Mouse (Mus musculus) hindbrain, embryonic 10.5 days (tissue): ENCODE results near the gene Dock9. TPM values are rescaled to one million over a fixed set of nuclear protein-coding genes. Genes with fewer than 3 reads are reported as not detected.
A peak's percentile ranks its signal among the peaks of the same experiment; 100 is the strongest.

Experiments
- DNase-seq: peaks from one replicate; pipeline ENCODE4 v3.0.0-alpha.2; 2017; ENCODE audit warnings: low spot score
- H3K27ac ChIP-seq: fragments of 300-500 bp; sonication (generic); 2 replicates; pipeline ENCODE4 v1.5.1; 2016; ENCODE audit warnings: mild to moderate bottlenecking, moderate library complexity
- H3K27me3 ChIP-seq: fragments of 300-500 bp; sonication (generic); 2 replicates; pipeline ENCODE4 v1.6.1; 2016; ENCODE audit warnings: mild to moderate bottlenecking; ENCODE audit not compliant: poor library complexity, insufficient read depth, severe bottlenecking
- H3K36me3 ChIP-seq: fragments of 300-500 bp; sonication (generic); 2 replicates; pipeline ENCODE4 v1.6.1; 2016; ENCODE audit warnings: mild to moderate bottlenecking, moderate library complexity
- H3K4me1 ChIP-seq: fragments of 300-500 bp; sonication (generic); replicated peaks from 2 replicates; pipeline ENCODE4 v1.6.1; 2016; ENCODE audit warnings: mild to moderate bottlenecking
- H3K4me3 ChIP-seq: fragments of 300-500 bp; sonication (generic); 2 replicates; pipeline ENCODE4 v1.5.1; 2016; ENCODE audit warnings: mild to moderate bottlenecking, moderate library complexity
- H3K9me3 ChIP-seq: fragments of 300-500 bp; sonication (generic); 2 replicates; pipeline ENCODE4 v1.6.1; 2016; ENCODE audit warnings: mild to moderate bottlenecking, moderate library complexity
- WGBS: fragments of 180-500 bp; shearing (Covaris S2); methylation state at CpG from one replicate; pipeline ENCODE4 v1.1.7; 2016; 5-methylcytosine and 5-hydroxymethylcytosine counted together
- polyA plus RNA-seq: library from polyadenylated mRNA; unstranded; fragments of >200 nt; fragmentation: Nextera tagmentation; extraction: Ambion mirVana; gene quantifications from 2 replicates; pipeline ENCODE4 v1.2.1, GENCODE M21; 2016

The Dock9 gene
- polyA plus RNA-seq, 1 experiment from 2014 or later, result 3.3 TPM

GRCm38 (mm10) chr14:121806791-121807190 is 9.2 kb upstream of the Dock9 start:
- 75% methylated on average over 4 of the region's 4 CpGs for WGBS
- no peak for DNase-seq
- H3K4me1 ChIP-seq, result no peaks in the 10 kb centered on the region
- no peak overlapping the region for H3K4me3 ChIP-seq
- H3K36me3 ChIP-seq, result no peaks in the 10 kb centered on the region
- H3K27me3 ChIP-seq, result no peaks in the 10 kb centered on the region
- H3K9me3 ChIP-seq, result peaks cover 12% of the 10 kb centered on the region
- no peak overlapping the region for H3K27ac ChIP-seq

DNA sequence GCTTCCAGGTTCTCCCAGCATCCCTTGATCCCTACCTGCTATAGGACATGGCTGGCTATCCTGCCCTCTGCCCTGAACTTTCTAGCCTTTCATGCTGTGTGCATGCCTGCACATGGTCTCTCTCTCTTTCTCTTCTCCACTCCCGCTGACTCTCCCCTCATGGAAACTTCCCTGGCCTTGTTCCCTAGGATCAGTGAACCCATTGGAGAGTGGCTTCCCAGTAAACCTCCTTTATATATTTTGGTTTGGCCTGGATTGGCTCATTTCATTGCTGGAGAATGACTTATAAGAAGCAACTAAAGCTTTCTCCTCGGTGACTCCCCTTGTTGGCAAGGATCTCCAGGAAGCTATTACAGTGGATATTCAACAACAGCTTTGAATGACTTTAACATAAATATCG is 8.7 kb upstream of the Dock9 start:
- no peak for DNase-seq
- no peaks in the 10 kb centered on the region for H3K4me1 ChIP-seq
- no peak overlapping the region for H3K27ac ChIP-seq
- WGBS, result 76% methylated on average over 3 of the region's 3 CpGs
- H3K27me3 ChIP-seq, result no peaks in the 10 kb centered on the region
- peaks cover 11% of the 10 kb centered on the region for H3K9me3 ChIP-seq
- no peak overlapping the region for H3K4me3 ChIP-seq
- H3K36me3 ChIP-seq, result no peaks in the 10 kb centered on the region

DNA sequence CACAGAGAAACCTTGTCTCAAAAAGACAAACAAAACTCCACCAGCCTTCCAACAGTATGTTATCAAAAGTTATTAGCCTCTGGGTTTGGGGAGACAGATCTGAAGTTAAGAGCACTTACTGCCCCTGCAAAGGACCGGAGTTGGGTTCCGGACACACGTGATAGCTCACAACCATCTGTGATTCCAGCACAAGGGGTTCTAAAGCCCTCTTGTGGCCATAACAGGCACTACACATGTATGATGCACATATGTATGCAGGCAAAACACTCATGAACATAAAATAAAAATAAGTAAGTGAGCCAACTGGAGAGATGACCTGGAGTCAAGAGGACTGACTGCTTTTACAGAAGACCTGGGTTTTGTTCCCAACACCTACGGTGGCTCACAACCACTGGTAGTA is 6.8 kb upstream of the Dock9 start:
- no peaks in the 10 kb centered on the region for H3K36me3 ChIP-seq
- DNase-seq, result no peak
- WGBS, result 79% methylated on average over 4 of the region's 4 CpGs
- no peak overlapping the region for H3K4me3 ChIP-seq
- peaks cover 4% of the 10 kb centered on the region; the same call in 1 of the 2 replicates for H3K27me3 ChIP-seq
- no peaks in the 10 kb centered on the region for H3K4me1 ChIP-seq
- H3K27ac ChIP-seq, result no peak overlapping the region
- no peaks in the 10 kb centered on the region for H3K9me3 ChIP-seq

DNA sequence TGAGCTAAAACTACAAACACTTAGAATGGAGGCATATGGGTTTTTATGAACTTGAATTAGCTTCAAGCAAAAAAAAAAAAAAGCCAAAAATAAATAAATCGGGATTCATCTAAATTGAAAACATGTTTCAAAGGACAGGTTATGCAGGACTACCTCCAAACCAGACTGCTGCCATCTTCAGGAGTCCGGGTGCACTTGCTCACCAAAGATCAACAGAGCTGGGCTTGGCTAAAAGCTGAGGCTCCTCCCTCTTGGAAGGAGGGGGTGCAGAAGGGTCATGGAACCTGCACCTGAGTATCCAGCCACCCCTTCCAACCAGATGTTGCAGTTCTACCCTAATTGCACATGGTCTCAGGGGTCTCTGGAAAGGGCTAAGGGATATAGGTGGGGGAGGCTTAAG is 3.3 kb upstream of the Dock9 start:
- no peaks in the 10 kb centered on the region for H3K9me3 ChIP-seq
- DNase-seq, result no peak
- 27% methylated on average over 2 of the region's 2 CpGs for WGBS
- H3K4me3 ChIP-seq, result no peak overlapping the region
- no peak overlapping the region for H3K27ac ChIP-seq
- no peaks in the 10 kb centered on the region for H3K36me3 ChIP-seq
- H3K4me1 ChIP-seq, result peaks cover 15% of the 10 kb centered on the region
- H3K27me3 ChIP-seq, result peaks cover 20% of the 10 kb centered on the region

GRCm38 (mm10) chr14:121799112-121799511 is 1.5 kb upstream of the Dock9 start:
- Histone ChIP-seq H3K4me1 (peaks cover 15% of the 10 kb centered on the region), H3K27ac (no peak overlapping the region), H3K9me3 (no peaks in the 10 kb centered on the region), H3K4me3 (no peak overlapping the region), H3K27me3 (peaks cover 30% of the 10 kb centered on the region), H3K36me3 (no peaks in the 10 kb centered on the region)
- WGBS, result 81% methylated on average over 7 of the region's 7 CpGs
- DNase-seq, result no peak

- WGBS, result under 1% methylated on average over 22 of the region's 22 CpGs
- peaks cover 30% of the 10 kb centered on the region for H3K27me3 ChIP-seq
- peak overlapping the region; percentile 79 for H3K4me3 ChIP-seq
- H3K27ac ChIP-seq, result peak overlapping the region; percentile 88
- H3K36me3 ChIP-seq, result no peaks in the 10 kb centered on the region
- peak; percentile 91 for DNase-seq
- no peaks in the 10 kb centered on the region for H3K9me3 ChIP-seq
- H3K4me1 ChIP-seq, result peaks cover 15% of the 10 kb centered on the region
Measured at GRCm38 (mm10) chr14:121798411-121798799, 768 bp upstream of the Dock9 start.

- Histone ChIP-seq H3K27ac (peak overlapping the region; percentile 88), H3K9me3 (no peaks in the 10 kb centered on the region), H3K4me1 (peaks cover 15% of the 10 kb centered on the region), H3K36me3 (no peaks in the 10 kb centered on the region), H3K27me3 (peaks cover 30% of the 10 kb centered on the region), H3K4me3 (peak overlapping the region; percentile 79)
- 13% methylated on average over 28 of the region's 28 CpGs for WGBS
- peak; percentile 16 for DNase-seq
Measured at GRCm38 (mm10) chr14:121796571-121797456, 823 bp downstream of the Dock9 start.

- WGBS, result 86% methylated on average over 7 of the region's 7 CpGs
- Histone ChIP-seq H3K36me3 (no peaks in the 10 kb centered on the region), H3K4me1 (peaks cover 15% of the 10 kb centered on the region), H3K4me3 (no peak overlapping the region), H3K27me3 (peaks cover 30% of the 10 kb centered on the region), H3K9me3 (no peaks in the 10 kb centered on the region), H3K27ac (no peak overlapping the region)
- DNase-seq, result no peak
Measured at GRCm38 (mm10) chr14:121795536-121795935, 2.1 kb downstream of the Dock9 start.

DNA sequence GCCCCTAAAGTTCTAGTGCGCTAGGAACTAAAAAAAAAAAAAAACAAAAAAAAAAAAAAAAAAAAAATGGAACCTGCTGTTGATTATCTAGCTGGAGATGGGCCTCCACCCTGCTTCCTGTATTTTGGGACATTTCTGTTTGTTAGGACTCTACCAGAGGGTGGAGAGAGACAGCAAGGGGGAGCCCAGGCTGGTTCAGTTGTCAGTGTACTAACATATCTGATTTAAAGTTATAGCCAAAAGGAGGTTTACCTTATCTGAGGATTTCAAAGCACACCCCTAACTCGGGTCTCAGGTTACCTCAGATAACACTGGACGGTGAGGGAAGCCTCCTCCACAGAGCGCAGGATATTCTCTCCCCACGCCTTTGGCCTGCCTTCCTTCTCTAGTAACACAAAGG is 4.0 kb downstream of the Dock9 start:
- DNase-seq, result no peak
- Histone ChIP-seq H3K27me3 (peaks cover 26% of the 10 kb centered on the region), H3K4me3 (no peak overlapping the region), H3K27ac (no peak overlapping the region), H3K36me3 (no peaks in the 10 kb centered on the region), H3K4me1 (peaks cover 15% of the 10 kb centered on the region), H3K9me3 (no peaks in the 10 kb centered on the region)
- WGBS, result 65% methylated on average over 5 of the region's 5 CpGs

DNA sequence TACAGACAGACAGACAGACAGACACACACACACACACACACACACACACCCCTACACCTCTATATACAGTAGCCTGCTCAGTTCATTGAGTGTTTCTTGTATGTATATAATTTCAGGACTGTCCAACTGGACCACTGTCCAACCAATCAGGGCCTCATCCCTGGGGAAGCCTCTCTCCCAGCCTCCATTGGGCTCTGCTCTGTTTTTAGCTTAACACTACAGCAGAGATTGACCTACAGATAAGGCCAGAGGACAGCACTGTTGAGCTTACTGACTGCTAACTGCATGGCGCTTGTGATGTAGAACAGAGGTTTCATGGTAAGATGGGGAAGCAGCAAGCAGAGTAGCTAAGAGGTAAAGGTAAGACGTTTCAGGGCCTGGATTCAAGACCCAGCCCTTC is 5.7 kb downstream of the Dock9 start:
- no peak overlapping the region for H3K4me3 ChIP-seq
- H3K27me3 ChIP-seq, result peaks cover 20% of the 10 kb centered on the region
- H3K27ac ChIP-seq, result no peak overlapping the region
- H3K36me3 ChIP-seq, result no peaks in the 10 kb centered on the region
- H3K9me3 ChIP-seq, result no peaks in the 10 kb centered on the region
- WGBS, result 91% methylated on average over 2 of the region's 2 CpGs
- no peak for DNase-seq
- peaks cover 6% of the 10 kb centered on the region for H3K4me1 ChIP-seq

GRCm38 (mm10) chr14:121791112-121791511 is 6.5 kb downstream of the Dock9 start:
- no peak overlapping the region for H3K4me3 ChIP-seq
- peaks cover 12% of the 10 kb centered on the region for H3K27me3 ChIP-seq
- WGBS, result 89% methylated on average over 7 of the region's 7 CpGs
- no peak for DNase-seq
- H3K36me3 ChIP-seq, result no peaks in the 10 kb centered on the region
- H3K9me3 ChIP-seq, result no peaks in the 10 kb centered on the region
- H3K4me1 ChIP-seq, result no peaks in the 10 kb centered on the region
- no peak overlapping the region for H3K27ac ChIP-seq

GRCm38 (mm10) chr14:121789273-121789672 is 8.4 kb downstream of the Dock9 start:
- H3K9me3 ChIP-seq, result no peaks in the 10 kb centered on the region
- DNase-seq, result no peak
- no peaks in the 10 kb centered on the region for H3K27me3 ChIP-seq
- 84% methylated on average over 3 of the region's 3 CpGs for WGBS
- H3K36me3 ChIP-seq, result no peaks in the 10 kb centered on the region
- H3K27ac ChIP-seq, result no peak overlapping the region
- no peak overlapping the region for H3K4me3 ChIP-seq
- no peaks in the 10 kb centered on the region for H3K4me1 ChIP-seq

DNA sequence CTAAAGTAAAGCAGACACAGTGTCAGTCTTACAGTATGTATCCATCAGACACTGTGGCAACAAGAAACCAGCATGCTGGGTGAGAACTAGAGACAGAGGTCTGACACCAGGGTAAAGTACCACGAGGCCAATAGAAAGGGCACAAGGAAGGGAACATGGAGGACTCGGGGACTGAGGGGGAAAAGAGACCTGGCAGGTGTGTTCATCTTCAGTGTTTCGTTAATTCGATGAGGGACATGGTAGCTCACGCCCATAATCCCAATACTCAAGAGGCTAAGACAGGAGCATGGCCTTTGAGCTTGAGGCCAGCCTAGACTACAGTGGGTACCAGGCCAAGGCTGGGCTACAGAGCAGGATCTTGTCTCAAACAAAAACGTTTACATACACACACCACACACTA is 9.2 kb downstream of the Dock9 start:
- Histone ChIP-seq H3K27me3 (no peaks in the 10 kb centered on the region), H3K36me3 (no peaks in the 10 kb centered on the region), H3K4me1 (no peaks in the 10 kb centered on the region), H3K4me3 (no peak overlapping the region), H3K9me3 (no peaks in the 10 kb centered on the region), H3K27ac (no peak overlapping the region)
- DNase-seq, result no peak
- 85% methylated on average over 6 of the region's 6 CpGs for WGBS
